Mouse (Mus musculus): ENCODE results near the gene Olfr1453. TPM values are rescaled to one million over a fixed set of nuclear protein-coding genes. Genes with fewer than 3 reads are reported as not detected.
"Not testable (repeated sequence)": the region's sequence is repeated elsewhere in the genome, so short reads cannot be mapped to it uniquely, and the experiment has no call there.

Gene Olfr1453
- not detected for total RNA-seq (2021)

- DNase-seq, result no peak
- intact Hi-C loops (cut with DNase I), result no loop called here
Observed at GRCm38 (mm10) chr19:13028227-13028626, at the start of gene Olfr1453. Gene Olfr1453, minus strand, starts transcription at chr19:13028327.

DNA sequence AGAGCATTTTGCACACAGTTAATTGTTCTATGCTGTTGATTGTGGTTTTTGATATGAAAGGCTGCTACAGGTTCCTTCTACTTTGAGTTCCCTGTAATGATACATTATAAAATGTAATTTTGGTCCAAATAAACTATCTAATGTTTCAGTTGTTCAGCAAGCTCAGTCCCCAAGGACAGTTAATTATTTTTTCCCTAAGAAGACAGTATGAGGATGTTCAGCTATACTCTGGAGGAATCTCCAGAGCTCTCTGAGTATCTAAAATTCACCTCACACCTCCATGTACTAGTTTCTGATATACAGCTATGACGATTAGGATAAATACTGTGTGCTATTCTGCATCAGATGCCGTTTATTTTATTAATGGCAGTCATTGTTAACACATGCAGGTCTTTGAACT, 32.2 kb upstream of the Olfr1453 start, which contains the start of gene Olfr1454:
Gene Olfr1454, plus strand, starts transcription at position 301 of the 400 bp plus-strand sequence.
- intact Hi-C loops (cut with DNase I), result no loop called here
- no peak for DNase-seq

DNA sequence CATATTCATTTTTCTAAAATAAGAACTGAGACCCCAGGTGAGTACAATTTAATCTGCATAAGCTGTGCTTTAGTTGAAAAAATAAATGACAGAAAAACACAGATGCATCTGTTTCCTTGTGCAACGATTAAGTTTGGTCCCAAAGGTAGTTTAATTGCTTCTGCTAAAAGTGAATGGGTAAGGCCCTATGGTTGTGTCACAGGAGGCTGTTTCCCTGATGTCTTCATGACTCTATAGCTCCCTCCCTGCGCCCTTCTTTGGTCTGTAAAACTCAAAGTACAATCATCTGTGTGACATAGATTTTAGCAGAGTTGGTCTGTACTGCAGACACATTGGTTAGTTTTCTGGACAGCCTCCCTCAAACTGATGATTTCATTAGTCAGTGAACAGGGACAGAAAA, 33.4 kb downstream of the Olfr1453 start, which contains the start of gene Olfr1451:
Gene Olfr1451, plus strand, starts transcription at position 301 of the 400 bp plus-strand sequence.
- intact Hi-C loops (cut with DNase I), result no loop called here
- DNase-seq, result no peak

- intact Hi-C loops (cut with DNase I); DNase-seq: not testable (repeated sequence)
Observed at GRCm38 (mm10) chr19:12992316-12992715, 35.8 kb downstream of the Olfr1453 start.

Other genes with a start within 250 kb of the Olfr1453 start
- gene Zfp91, start 232.2 kb downstream of the Olfr1453 start, total RNA-seq (2021), result 10 to 100 TPM; 78.7 to 80.7 TPM
- 1 to 10 TPM; 1.4 to 1.5 TPM for gene Lpxn, start 232.1 kb downstream of the Olfr1453 start, total RNA-seq (2021)
- not detected for gene Gm5244, start 181.6 kb downstream of the Olfr1453 start, total RNA-seq (2021)
- gene Olfr1444, start 171.0 kb downstream of the Olfr1453 start, total RNA-seq (2021), result not detected
- not detected for gene Olfr1445, start 144.5 kb downstream of the Olfr1453 start, total RNA-seq (2021)
- gene Olfr1446, start 134.8 kb downstream of the Olfr1453 start, total RNA-seq (2021), result not detected
- not detected for gene Olfr1447, start 124.6 kb downstream of the Olfr1453 start, total RNA-seq (2021)
- not detected for gene Olfr1448, start 103.9 kb downstream of the Olfr1453 start, total RNA-seq (2021)
- gene Olfr1449, start 97.5 kb downstream of the Olfr1453 start, total RNA-seq (2021), result not detected
- not detected for gene Olfr1450, start 78.1 kb downstream of the Olfr1453 start, total RNA-seq (2021)
- gene Olfr1451, start 33.3 kb downstream of the Olfr1453 start, total RNA-seq (2021), result not detected
- not detected for gene Olfr1454, start 32.3 kb upstream of the Olfr1453 start, total RNA-seq (2021)
- gene Olfr1457, start 69.6 kb upstream of the Olfr1453 start, total RNA-seq (2021), result not detected
- not detected for gene Olfr1458, start 78.4 kb upstream of the Olfr1453 start, total RNA-seq (2021)
- under 1 TPM; 0.03 TPM for gene Olfr1459, start 121.2 kb upstream of the Olfr1453 start, total RNA-seq (2021)
- gene Olfr1461, start 134.7 kb upstream of the Olfr1453 start, total RNA-seq (2021), result not detected
- gene Olfr1462, start 157.4 kb upstream of the Olfr1453 start, total RNA-seq (2021), result not detected
- gene Olfr1463, start 203.0 kb upstream of the Olfr1453 start, total RNA-seq (2021), result not detected

All from heart, postnatal 36 days (tissue).